Mouse (Mus musculus): ENCODE measurements at regions not wholly inside any gene's neighbourhood (a gene's known extent, or its start where the extent isn't known, plus 50 kb on each side); places are given as distances from the start of the nearest gene placed in this dataset.

DNA sequence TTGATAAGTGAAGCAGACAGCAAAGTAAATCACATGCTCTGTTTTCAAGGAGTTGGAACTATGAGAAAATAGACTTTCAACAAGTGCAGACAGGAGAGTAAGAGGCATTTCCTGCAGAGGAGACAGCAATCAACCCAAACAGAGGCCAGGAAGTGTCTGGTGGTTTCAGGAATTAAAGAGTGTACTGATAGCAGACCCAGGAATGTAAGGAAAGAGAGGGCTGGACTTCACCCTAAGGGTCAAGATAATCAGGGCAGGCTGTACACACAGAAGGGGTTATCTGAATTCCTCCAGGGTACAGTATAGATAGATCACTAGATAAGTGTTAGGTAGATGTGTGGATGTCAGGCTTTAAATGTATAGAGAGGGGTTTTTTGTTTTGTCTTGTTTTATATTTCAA lies 123.6 kb upstream of the Emcn start:
- TF ChIP-seq CTCF (IDR thresholded peaks at IDR 0.05; ENCODE audit: low read depth, low read length), result no peak
- no peak for TF ChIP-seq POLR2A (IDR thresholded peaks at IDR 0.05; ENCODE audit: borderline replicate concordance, low read depth, low read length)
